Mouse (Mus musculus) adrenal gland, adult (tissue): ENCODE measurements around the gene Crtc3.
A peak's percentile ranks its signal among the peaks of the same experiment; 100 is the strongest.

Experiments
- DNase-seq, 2 experiments: peaks; one replicate each; pipeline ENCODE4 v3.0.0; 2022 to 2023; ENCODE audit warnings: low spot score in 1 of 2; ENCODE audit not compliant: inconsistent age in 2 of 2

The Crtc3 gene

GRCm38 (mm10) chr7:80688556-80689220, at the start of gene Crtc3:
Crtc3 (minus strand) TSS chr7:80688877.
- DNase-seq = peak; percentile 85 to 94

GRCm38 (mm10) chr7:80736199-80736598, 47.5 kb upstream of the Crtc3 start:
- DNase-seq = no peak

- DNase-seq = no peak
Observed at GRCm38 (mm10) chr7:80732986-80733385, 44.3 kb upstream of the Crtc3 start.

- peak; percentile 62 to 88 for DNase-seq
Observed at GRCm38 (mm10) chr7:80729662-80730061, 41.0 kb upstream of the Crtc3 start.

GRCm38 (mm10) chr7:80721041-80721440, 32.4 kb upstream of the Crtc3 start:
- DNase-seq = no peak

- no peak for DNase-seq
Observed at GRCm38 (mm10) chr7:80719582-80719981, 30.9 kb upstream of the Crtc3 start.

GRCm38 (mm10) chr7:80719038-80719437, 30.4 kb upstream of the Crtc3 start:
- no peak for DNase-seq

- no peak for DNase-seq
Observed at GRCm38 (mm10) chr7:80718471-80718870, 29.8 kb upstream of the Crtc3 start.

- no peak for DNase-seq
Observed at GRCm38 (mm10) chr7:80716758-80717157, 28.1 kb upstream of the Crtc3 start.

- no peak for DNase-seq
Observed at GRCm38 (mm10) chr7:80715306-80715705, 26.6 kb upstream of the Crtc3 start.

- no peak for DNase-seq
Observed at GRCm38 (mm10) chr7:80711496-80711895, 22.8 kb upstream of the Crtc3 start.

GRCm38 (mm10) chr7:80710333-80710732, 21.7 kb upstream of the Crtc3 start:
- no peak for DNase-seq

- no peak for DNase-seq
Observed at GRCm38 (mm10) chr7:80704066-80704465, 15.4 kb upstream of the Crtc3 start.

- DNase-seq = no peak
Observed at GRCm38 (mm10) chr7:80702510-80702909, 13.8 kb upstream of the Crtc3 start.

GRCm38 (mm10) chr7:80699709-80700108, 11.0 kb upstream of the Crtc3 start:
- DNase-seq = no peak

GRCm38 (mm10) chr7:80698940-80699339, 10.3 kb upstream of the Crtc3 start:
- DNase-seq = no peak

GRCm38 (mm10) chr7:80697859-80698258, 9.2 kb upstream of the Crtc3 start:
- DNase-seq = no peak

GRCm38 (mm10) chr7:80696903-80697302, 8.2 kb upstream of the Crtc3 start:
- no peak for DNase-seq

GRCm38 (mm10) chr7:80696334-80696733, 7.7 kb upstream of the Crtc3 start:
- DNase-seq = no peak

- DNase-seq = no peak
Observed at GRCm38 (mm10) chr7:80692472-80692871, 3.8 kb upstream of the Crtc3 start.

GRCm38 (mm10) chr7:80691131-80691530, 2.5 kb upstream of the Crtc3 start:
- no peak for DNase-seq

- DNase-seq = peak; percentile 69 to 91
Observed at GRCm38 (mm10) chr7:80689221-80689591, 529 bp upstream of the Crtc3 start.
